Mouse (Mus musculus) cerebellum, adult 2 months (tissue): ENCODE results near the gene Sumf1. TPM values are rescaled to one million over a fixed set of nuclear protein-coding genes. Genes with fewer than 3 reads are reported as not detected.

ENCODE experiments used
- DNase-seq, 2 experiments: peaks; one replicate each; pipeline ENCODE4 v3.0.0; 2021
- H3K27ac ChIP-seq: fragments of 200-500 bp; 2 replicates; pipeline ENCODE4 v1.5.1; 2012; ENCODE audit warnings: low read length, control low read depth, inconsistent platforms; ENCODE audit not compliant: insufficient read depth
- H3K27me3 ChIP-seq: fragments of 200-500 bp; 2 replicates; pipeline ENCODE4 v1.6.1; 2012; ENCODE audit warnings: inconsistent platforms, mild to moderate bottlenecking, low read length, moderate library complexity; ENCODE audit not compliant: control insufficient read depth, insufficient read depth
- H3K4me1 ChIP-seq: fragments of 200-500 bp; 2 replicates; pipeline ENCODE4 v1.6.1; 2011; ENCODE audit warnings: low read length; ENCODE audit not compliant: control insufficient read depth, insufficient read depth
- H3K4me3 ChIP-seq: fragments of 200-500 bp; replicated peaks from 2 replicates; pipeline ENCODE3; 2011; ENCODE audit warnings: mild to moderate bottlenecking, low read depth, low read length, control low read depth; ENCODE audit not compliant: insufficient read depth
- CTCF ChIP-seq: fragments of 200-500 bp; IDR thresholded peaks from 2 replicates; pipeline ENCODE4 v1.5.1; 2011; ENCODE audit warnings: low read depth, mild to moderate bottlenecking, control low read depth, low read length, moderate library complexity, borderline replicate concordance; ENCODE audit not compliant: insufficient read depth
- POLR2A ChIP-seq: fragments of 200-500 bp; IDR thresholded peaks from 2 replicates; pipeline ENCODE4 v1.6.1; 2011; ENCODE audit warnings: low read length, control low read depth, borderline replicate concordance; ENCODE audit not compliant: insufficient read depth
- WGBS: fragments of 180-500 bp; shearing (Covaris S2); methylation state at CpG from one replicate; pipeline ENCODE4 v1.1.7; 2018; 5-methylcytosine and 5-hydroxymethylcytosine counted together
- polyA plus RNA-seq: library from polyadenylated mRNA; depleted of rRNA; stranded (reverse); fragments of >200 nt; gene quantifications from 2 replicates; pipeline ENCODE4 v1.2.3, GENCODE M21; 2012

The Sumf1 gene
- polyA plus RNA-seq, 1 experiment: 23.0 TPM

GRCm38 (mm10) chr6:108204322-108204721 lies 18.9 kb upstream of the Sumf1 start:
- WGBS: 95% methylated on average over 2 of the region's 2 CpGs

GRCm38 (mm10) chr6:108198286-108198685 lies 12.9 kb upstream of the Sumf1 start:
- no peak overlapping the region for H3K27ac ChIP-seq
- TF ChIP-seq CTCF (no peak), POLR2A (no peak)
- H3K4me3 ChIP-seq: no peak overlapping the region
- no peaks in the 10 kb centered on the region for H3K4me1 ChIP-seq
- WGBS: 90% methylated on average over 7 of the region's 7 CpGs
- H3K27me3 ChIP-seq: no peaks in the 10 kb centered on the region
- no peak for DNase-seq

More at GRCm38 (mm10) chr6:108204322-108204721, 18.9 kb upstream of the Sumf1 start:
- no peaks in the 10 kb centered on the region for H3K27me3 ChIP-seq
- H3K4me3 ChIP-seq: no peak overlapping the region
- H3K4me1 ChIP-seq: no peaks in the 10 kb centered on the region
- TF ChIP-seq POLR2A: no peak
- no peak for TF ChIP-seq CTCF
- no peak for DNase-seq
- no peak overlapping the region for H3K27ac ChIP-seq

GRCm38 (mm10) chr6:108197117-108197516 lies 11.7 kb upstream of the Sumf1 start:
- WGBS: 77% methylated on average over 4 of the region's 4 CpGs
- Histone ChIP-seq H3K27ac (no peak overlapping the region), H3K4me1 (no peaks in the 10 kb centered on the region), H3K4me3 (no peak overlapping the region), H3K27me3 (no peaks in the 10 kb centered on the region)
- TF ChIP-seq POLR2A (no peak), CTCF (no peak)
- no peak for DNase-seq

GRCm38 (mm10) chr6:108196665-108197064 lies 11.3 kb upstream of the Sumf1 start:
- H3K4me1 ChIP-seq: no peaks in the 10 kb centered on the region
- H3K27ac ChIP-seq: no peak overlapping the region
- no peak overlapping the region for H3K4me3 ChIP-seq
- DNase-seq: no peak
- H3K27me3 ChIP-seq: no peaks in the 10 kb centered on the region
- 79% methylated on average over 7 of the region's 7 CpGs for WGBS
- TF ChIP-seq POLR2A (no peak), CTCF (no peak)

DNA sequence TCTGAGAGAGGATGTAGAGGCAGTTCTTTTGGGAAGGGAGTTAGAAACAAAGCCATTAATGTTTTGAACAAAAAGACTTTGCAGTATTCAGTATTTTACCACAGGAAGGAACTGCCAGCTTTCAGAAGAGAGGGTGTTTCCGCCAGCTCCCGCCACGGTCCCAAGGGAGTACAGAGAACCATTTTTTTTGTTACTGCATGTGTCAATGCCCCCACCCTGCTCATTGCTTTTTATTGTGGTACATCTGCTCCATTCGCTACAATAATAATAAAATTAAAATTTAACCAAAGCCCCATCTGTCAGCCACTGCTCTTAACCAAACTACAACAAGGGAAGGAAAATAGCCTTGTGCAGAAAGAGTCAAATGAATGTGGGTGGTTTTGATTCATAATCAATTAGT lies 7.2 kb upstream of the Sumf1 start:
- no peaks in the 10 kb centered on the region for H3K4me1 ChIP-seq
- TF ChIP-seq POLR2A (no peak), CTCF (no peak)
- DNase-seq: no peak
- no peak overlapping the region for H3K27ac ChIP-seq
- WGBS: 60% methylated on average over 4 of the region's 4 CpGs
- H3K4me3 ChIP-seq: no peak overlapping the region
- H3K27me3 ChIP-seq: no peaks in the 10 kb centered on the region

DNA sequence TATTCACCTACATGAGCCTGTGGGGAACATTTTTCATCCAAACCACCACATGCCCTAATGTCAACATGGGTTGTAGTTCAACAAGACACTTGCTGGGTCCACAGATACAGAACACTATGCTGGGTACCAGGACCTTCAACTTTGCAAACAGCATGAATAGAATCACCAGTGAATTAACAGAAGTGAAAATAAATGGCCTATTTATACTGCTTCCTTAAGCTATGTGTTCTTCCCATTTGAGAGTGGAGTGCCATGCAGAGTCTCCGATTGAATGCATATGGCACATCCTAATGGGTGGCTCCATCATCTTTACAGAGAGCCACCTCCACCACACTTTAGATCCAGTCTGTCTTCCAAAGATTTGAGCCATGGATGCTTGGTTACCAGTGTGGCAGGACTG lies 5.3 kb upstream of the Sumf1 start:
- Histone ChIP-seq H3K27ac (no peak overlapping the region), H3K4me1 (no peaks in the 10 kb centered on the region), H3K4me3 (no peak overlapping the region), H3K27me3 (no peaks in the 10 kb centered on the region)
- TF ChIP-seq POLR2A (no peak), CTCF (no peak)
- DNase-seq: no peak
- 98% methylated on average over 1 of the region's 1 CpGs for WGBS

GRCm38 (mm10) chr6:108185685-108186009 lies 265 bp upstream of the Sumf1 start:
- 21% methylated on average over 4 of the region's 4 CpGs for WGBS
- Histone ChIP-seq H3K4me3 (peak overlapping the region; percentile 64), H3K27me3 (no peaks in the 10 kb centered on the region), H3K4me1 (0 out of 2 replicates have a peak, but pooled peaks cover 3% of the 10 kb centered on the region), H3K27ac (no peak overlapping the region)
- TF ChIP-seq POLR2A (no peak), CTCF (no peak)
- no peak for DNase-seq

DNA sequence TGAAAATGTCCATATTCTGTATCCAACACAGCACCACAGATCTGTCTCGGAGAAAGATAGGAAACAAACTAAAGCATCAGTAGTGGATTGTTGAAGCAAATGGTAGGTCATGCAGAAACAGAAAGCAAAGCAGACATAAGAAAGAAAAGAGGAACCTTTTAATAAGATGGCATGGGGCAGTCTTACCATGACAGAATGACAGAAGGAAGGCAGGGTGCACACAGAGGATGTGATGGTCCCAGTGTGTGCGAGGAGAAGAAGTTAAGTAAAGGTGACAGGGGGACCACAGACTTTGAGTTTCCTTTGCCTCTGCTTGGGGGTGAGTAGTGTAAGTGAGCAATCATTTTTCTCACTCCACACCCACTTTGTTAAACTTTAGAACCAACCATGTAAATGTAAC lies 6.3 kb downstream of the Sumf1 start:
- no peak overlapping the region for H3K27ac ChIP-seq
- no peak for DNase-seq
- no peak for TF ChIP-seq CTCF
- TF ChIP-seq POLR2A: no peak
- H3K4me3 ChIP-seq: no peak overlapping the region
- 92% methylated on average over 2 of the region's 2 CpGs for WGBS
- no peaks in the 10 kb centered on the region for H3K4me1 ChIP-seq
- no peaks in the 10 kb centered on the region for H3K27me3 ChIP-seq
